Comparison of ENCODE assay signal across 26 mouse cellular contexts in the genomic region with DNA sequence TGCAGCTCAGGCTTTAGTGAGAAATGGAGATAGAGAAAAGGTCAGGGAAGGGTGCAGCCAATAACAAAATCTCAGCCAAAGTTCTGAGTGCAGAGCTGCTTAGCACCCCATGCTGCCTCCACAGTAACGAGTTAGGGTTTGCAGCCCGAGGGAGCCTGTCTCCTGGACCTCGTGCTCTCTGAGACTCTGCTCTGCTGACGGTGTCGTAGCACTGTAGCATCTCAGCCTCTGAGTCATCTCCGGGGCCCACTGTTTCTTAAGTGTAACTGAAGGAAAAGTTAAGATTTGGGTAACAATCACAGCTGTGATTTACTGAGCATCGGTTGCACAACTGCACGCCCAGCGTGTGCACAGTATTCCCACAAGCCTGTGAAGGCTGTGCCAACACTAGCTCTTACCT.
DNase-seq lines count a peak whose midpoint lies in the region; TF ChIP-seq lines count a peak whose summit lies in the region.
"Had no signal": no experiment of that assay in that cellular context is flagged by ENCODE, and none has a peak within 500 bp of the region (broad histone marks: within the 10 kb centered on the region; RNA-seq: fewer than 3 reads in every experiment).

No protein-coding gene starts in this region.

- no peak for TF ChIP-seq POLR2A in liver, adult 2 months (IDR thresholded peaks at IDR 0.05; ENCODE audit: extremely low read depth, insufficient read depth, low read length)

- TF ChIP-seq CTCF in liver, adult 2 months (IDR thresholded peaks at IDR 0.05; ENCODE audit: low read depth, low read length), result no peak

- DNase-seq in adrenal gland, postnatal 10 days, result peak; percentile 21
- DNase-seq in adrenal gland, postnatal 36 days, result no peak
- DNase-seq in liver, adult 2 months (ENCODE audit: extremely low read depth, low read depth, low spot score), result peak; percentile 9
- DNase-seq in liver, result no peak
- peak; percentile 78 for DNase-seq in brain, adult 2 months (ENCODE audit: low read depth, low spot score)
- DNase-seq in B cell, adult 2 months, result no peak
- DNase-seq in adrenal gland, postnatal 14 days, result no peak
- DNase-seq: adrenal gland, adult 2 months; cerebellum, adult 11-12 months; cerebellum, adult 8-10 months; cerebellum, postnatal 10 days; cerebellum, postnatal 36 days; embryo, embryonic 11 days; gastrocnemius, postnatal 25 days; heart, postnatal 10 days; heart, postnatal 36 days had no signal

- H3K27ac ChIP-seq in liver, adult 2 months (replicated peaks; ENCODE audit: insufficient read depth, low read depth, low read length), result no peak overlapping the region
- H3K27ac ChIP-seq: embryonic facial prominence, embryonic 10.5 days; embryonic facial prominence, embryonic 13.5 days; forebrain, embryonic 13.5 days; heart, embryonic 15.5 days; hindbrain, embryonic 10.5 days; hindbrain, embryonic 14.5 days; hindbrain, postnatal 0 days had no signal

- WGBS in liver, adult 2 months, result 85% methylated on average over 9 of the region's 9 CpGs

- peaks cover 2% of the 10 kb centered on the region; the same call in 1 of the 2 replicates for H3K4me1 ChIP-seq in liver, adult 2 months (ENCODE audit: control insufficient read depth, insufficient read depth, low read length)

- H3K36me3 ChIP-seq in liver, adult 2 months (ENCODE audit: control insufficient read depth, insufficient read depth, low read length), result no peaks in the 10 kb centered on the region
- H3K36me3 ChIP-seq: heart, embryonic 15.5 days had no signal

- H3K4me3 ChIP-seq in liver, adult 2 months (ENCODE audit: insufficient read depth, low read depth, low read length), result no peak overlapping the region
- H3K4me3 ChIP-seq: embryonic facial prominence, embryonic 10.5 days; embryonic facial prominence, embryonic 13.5 days; erythroblast, embryonic 14.5 days; forebrain, embryonic 13.5 days; heart, embryonic 12.5 days; heart, embryonic 15.5 days; hindbrain, embryonic 10.5 days had no signal

- no peaks in the 10 kb centered on the region for H3K27me3 ChIP-seq in liver, adult 2 months (ENCODE audit: control insufficient read depth, insufficient read depth, low read length)
- H3K27me3 ChIP-seq: embryonic facial prominence, embryonic 13.5 days; forebrain, embryonic 13.5 days; heart, embryonic 12.5 days; heart, embryonic 15.5 days; Patski had no signal

- H3K9ac ChIP-seq in liver, adult 2 months (ENCODE audit: low read depth, low read length), result no peak overlapping the region
- H3K9ac ChIP-seq: embryonic facial prominence, embryonic 13.5 days; forebrain, embryonic 13.5 days; heart, embryonic 12.5 days; heart, embryonic 15.5 days; hindbrain, embryonic 14.5 days had no signal

- no peaks in the 10 kb centered on the region for H3K79me2 ChIP-seq in liver, adult 2 months (ENCODE audit: control insufficient read depth, insufficient read depth, low read length)

Comparison
In these comparisons a context has a peak if more than half of its experiments do, and no peak if none do; other contexts are left out.
1. DNase-seq: peak in adrenal gland, postnatal 10 days (single experiment), liver, adult 2 months (single experiment) and brain, adult 2 months (single experiment); none in adrenal gland, postnatal 36 days (0 of 2), liver (single experiment), B cell, adult 2 months (0 of 2) and adrenal gland, postnatal 14 days (single experiment).